Mouse (Mus musculus) olfactory bulb, adult 2 months (tissue): ENCODE results near the gene Ccndbp1. TPM values are rescaled to one million over a fixed set of nuclear protein-coding genes. Genes with fewer than 3 reads are reported as not detected.
"Not testable (repeated sequence)": the region's sequence is repeated elsewhere in the genome, so short reads cannot be mapped to it uniquely, and the experiment has no call there.

ENCODE experiments used
- H3K27ac ChIP-seq: fragments of 200-500 bp; 2 replicates; pipeline ENCODE4 v1.5.1; 2012; ENCODE audit warnings: low read depth, low read length; ENCODE audit not compliant: insufficient read depth
- H3K4me1 ChIP-seq: fragments of 200-500 bp; 2 replicates; pipeline ENCODE4 v1.6.1; 2012; ENCODE audit warnings: low read length; ENCODE audit not compliant: control insufficient read depth, insufficient read depth
- H3K4me3 ChIP-seq: fragments of 200-500 bp; 2 replicates; pipeline ENCODE4 v1.5.1; 2012; ENCODE audit warnings: mild to moderate bottlenecking, low read depth, low read length, moderate library complexity; ENCODE audit not compliant: insufficient read depth
- CTCF ChIP-seq: fragments of 200-500 bp; IDR thresholded peaks from 2 replicates; pipeline ENCODE4 v1.5.1; 2012; ENCODE audit warnings: low read depth, mild to moderate bottlenecking, low read length, moderate library complexity; ENCODE audit not compliant: insufficient read depth
- POLR2A ChIP-seq: fragments of 200-500 bp; IDR thresholded peaks from 2 replicates; pipeline ENCODE4 v1.6.1; 2012; ENCODE audit warnings: mild to moderate bottlenecking, low read depth, low read length, moderate library complexity; ENCODE audit not compliant: insufficient read depth
- WGBS: fragments of 180-500 bp; shearing (Covaris S2); methylation state at CpG from one replicate; pipeline ENCODE4 v1.1.7; 2018; 5-methylcytosine and 5-hydroxymethylcytosine counted together
- polyA plus RNA-seq: library from polyadenylated mRNA; stranded (reverse); fragments of >200 nt; gene quantifications from 2 replicates; pipeline ENCODE4 v1.2.4, GENCODE M21; 2012; ENCODE audit warnings: low replicate concordance; ENCODE audit not compliant: missing spikeins, insufficient read depth, insufficient read length

Ccndbp1 gene
- polyA plus RNA-seq, 1 experiment, result not detected

DNA sequence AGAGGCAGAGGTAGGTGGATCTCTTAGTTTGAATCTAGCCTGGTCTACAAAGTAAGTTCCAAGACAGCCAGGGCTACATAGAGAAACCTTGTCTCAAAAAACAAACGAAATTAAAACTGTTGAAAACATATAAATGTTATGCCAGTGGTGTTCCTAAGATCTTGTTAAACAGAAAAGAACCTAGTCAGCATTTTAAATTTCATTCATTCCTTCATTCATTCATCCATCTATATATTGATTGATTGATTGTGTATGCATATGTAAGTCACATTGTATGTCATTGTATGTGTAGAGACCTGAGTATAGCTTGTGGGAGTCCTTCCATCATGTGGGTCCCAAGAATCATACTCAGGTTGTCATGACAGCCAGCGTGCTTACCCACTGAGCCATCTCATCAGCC, 7.3 kb downstream of the Ccndbp1 start:
- H3K4me3 ChIP-seq, result no peak overlapping the region
- H3K27ac ChIP-seq, result no peak overlapping the region
- TF ChIP-seq POLR2A (no peak), CTCF (no peak)
- no peaks in the 10 kb centered on the region for H3K4me1 ChIP-seq
- 89% methylated on average over 2 of the region's 2 CpGs for WGBS

DNA sequence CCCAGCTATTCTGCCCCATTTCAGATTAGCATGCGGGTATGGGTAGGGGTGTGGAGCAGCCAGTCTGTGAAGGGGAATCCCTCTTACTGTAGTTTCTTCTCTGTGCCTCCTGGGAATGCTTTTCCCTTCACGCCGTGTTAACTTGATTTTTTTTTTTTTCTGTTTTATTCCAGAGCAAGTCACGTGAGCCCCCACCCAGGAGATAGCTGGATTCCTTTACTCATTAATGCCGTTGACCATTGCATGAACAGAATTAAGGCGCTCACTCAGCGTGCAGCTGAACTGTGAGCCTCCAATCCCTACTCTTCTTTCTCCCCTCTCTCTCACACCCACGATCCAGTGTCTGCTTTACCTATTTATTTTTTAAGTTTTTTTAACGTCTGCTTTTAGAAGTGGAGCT, 8.0 kb downstream of the Ccndbp1 start:
- 90% methylated on average over 9 of the region's 9 CpGs for WGBS

DNA sequence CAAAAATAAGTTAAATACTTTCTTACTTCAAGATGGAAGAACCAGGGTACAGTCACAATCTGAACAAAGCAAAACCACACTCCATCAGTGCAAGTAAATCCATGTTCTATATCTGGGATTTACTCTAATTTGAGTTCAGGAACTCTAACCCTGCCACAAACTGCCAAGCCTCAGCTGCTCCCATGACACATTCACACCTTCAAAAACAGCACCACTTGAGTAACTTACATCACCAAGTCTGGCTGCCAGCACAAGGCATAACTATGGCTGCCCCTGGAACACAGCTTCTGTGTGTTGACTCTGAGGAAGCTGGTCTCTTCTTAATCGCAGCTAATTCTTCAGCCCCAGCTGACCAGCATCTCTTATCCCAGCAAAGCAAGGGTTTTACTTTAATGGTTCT, 8.9 kb downstream of the Ccndbp1 start:
- TF ChIP-seq CTCF, result no peak
- no peak for TF ChIP-seq POLR2A
- H3K27ac ChIP-seq, result no peak overlapping the region
- 93% methylated on average over 1 of the region's 1 CpGs for WGBS
- no peaks in the 10 kb centered on the region for H3K4me1 ChIP-seq
- no peak overlapping the region for H3K4me3 ChIP-seq

More for the DNA sequence above, 8.0 kb downstream of the Ccndbp1 start:
- no peak overlapping the region for H3K4me3 ChIP-seq
- TF ChIP-seq CTCF (no peak), POLR2A (no peak)
- no peaks in the 10 kb centered on the region for H3K4me1 ChIP-seq
- H3K27ac ChIP-seq, result no peak overlapping the region

DNA sequence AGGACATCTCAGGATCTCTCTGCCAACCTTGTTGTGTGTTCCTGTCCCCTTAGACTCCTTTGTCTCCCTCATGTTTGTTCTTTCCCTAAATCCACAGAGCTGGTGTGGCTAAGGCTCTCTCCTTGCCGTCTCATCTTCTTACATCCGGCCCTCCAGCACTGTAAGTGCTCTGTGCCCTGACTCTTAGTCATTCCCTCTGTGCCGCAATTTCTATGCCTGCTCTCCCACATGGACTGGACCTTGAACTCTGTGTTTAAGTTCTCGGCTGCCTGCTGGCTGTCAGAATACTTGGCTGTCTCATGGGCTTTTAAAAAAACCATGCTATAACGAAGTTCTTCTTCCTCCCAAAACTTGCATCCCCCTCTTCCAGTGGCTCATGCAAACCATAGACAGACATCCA, 14.7 kb downstream of the Ccndbp1 start:
- H3K4me3 ChIP-seq, result no peak overlapping the region
- H3K27ac ChIP-seq, result no peak overlapping the region
- 71% methylated on average over 5 of the region's 5 CpGs for WGBS
- no peaks in the 10 kb centered on the region for H3K4me1 ChIP-seq
- no peak for TF ChIP-seq POLR2A
- no peak for TF ChIP-seq CTCF

DNA sequence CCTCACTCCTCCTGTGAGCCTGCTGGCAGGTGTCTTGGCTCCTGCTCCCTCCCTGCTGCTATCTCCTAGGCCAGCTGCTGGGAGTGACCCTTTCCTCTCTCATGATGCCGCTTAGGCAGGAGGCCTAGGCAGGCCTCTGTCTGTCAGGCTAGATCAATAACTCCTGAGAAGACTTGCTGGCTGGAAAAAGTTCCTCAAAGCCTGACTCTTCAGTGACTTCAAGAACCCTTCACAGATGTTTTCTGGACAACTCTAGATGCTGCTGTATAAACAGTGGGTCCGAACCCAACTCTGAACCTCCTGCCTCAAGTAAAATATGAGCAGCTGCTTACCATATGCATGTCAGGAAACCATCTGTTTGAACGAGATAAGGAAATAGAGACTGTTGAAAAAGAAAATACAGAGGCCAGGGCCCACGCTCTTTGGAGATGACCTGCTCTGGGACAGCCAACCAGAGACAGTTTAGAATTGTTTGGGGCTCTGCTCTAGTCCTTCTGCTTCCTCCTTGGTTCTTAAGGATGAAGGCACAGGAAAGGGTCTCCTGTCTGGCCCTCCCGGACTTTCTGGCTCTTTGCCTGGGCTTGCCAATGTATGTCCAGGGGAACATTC, 28.6 kb downstream of the Ccndbp1 start, which contains the start of gene Epb42:
Gene Epb42 (minus strand): TSS at position 340 of the 609 bp plus-strand sequence.
- Histone ChIP-seq H3K4me1 (no peaks in the 10 kb centered on the region), H3K4me3 (no peak within 1 kb of the TSS), H3K27ac (no peak within 1 kb of the TSS)
- no peak for TF ChIP-seq POLR2A
- TF ChIP-seq CTCF, result no peak
- 80% methylated on average over 5 of the region's 5 CpGs for WGBS

DNA sequence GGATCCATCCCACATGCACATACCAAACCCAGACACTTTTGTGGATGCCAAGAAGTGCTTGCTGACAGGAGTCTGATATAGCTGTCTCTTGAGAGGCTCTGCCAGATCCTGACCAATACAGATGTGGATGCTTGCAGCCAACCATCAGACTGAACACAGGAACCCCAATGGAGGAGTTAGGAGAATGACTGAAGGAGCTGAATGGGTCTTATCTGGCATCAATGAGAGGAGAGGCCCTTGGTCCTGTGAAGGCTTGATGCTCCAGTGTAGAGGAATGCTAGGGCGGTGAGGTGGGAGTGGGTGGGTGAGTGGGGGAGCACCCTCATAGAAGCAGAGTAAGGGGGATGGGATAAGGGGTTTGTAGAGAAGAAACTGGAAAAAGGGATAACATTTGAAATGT, 30.6 kb downstream of the Ccndbp1 start:
- H3K4me1 ChIP-seq, H3K4me3 ChIP-seq, H3K27ac ChIP-seq: not testable (repeated sequence)
- 100% methylated on average over 1 of the region's 1 CpGs for WGBS

DNA sequence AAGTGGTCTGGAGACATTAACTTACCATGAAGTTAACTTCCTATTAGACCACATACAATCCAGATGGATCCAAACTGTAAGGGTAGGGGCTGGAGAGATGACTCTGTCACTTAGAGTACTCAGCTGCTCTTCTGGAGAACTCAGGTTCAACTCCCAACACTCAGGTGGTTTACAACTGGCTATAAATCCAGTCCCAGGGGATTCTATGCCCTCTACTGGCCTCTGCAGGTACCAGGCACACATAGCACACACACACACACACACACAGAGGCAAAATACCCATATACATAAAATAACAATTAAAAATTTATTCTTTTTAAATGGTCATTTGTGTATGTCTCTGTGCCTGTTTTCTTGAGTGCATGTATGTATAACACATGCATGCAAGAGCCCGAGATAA, 31.2 kb downstream of the Ccndbp1 start:
- no peak for TF ChIP-seq CTCF
- TF ChIP-seq POLR2A, result no peak
- WGBS, result 100% methylated on average over 1 of the region's 1 CpGs
- Histone ChIP-seq H3K4me3 (no peak overlapping the region), H3K4me1 (no peaks in the 10 kb centered on the region), H3K27ac (no peak overlapping the region)

DNA sequence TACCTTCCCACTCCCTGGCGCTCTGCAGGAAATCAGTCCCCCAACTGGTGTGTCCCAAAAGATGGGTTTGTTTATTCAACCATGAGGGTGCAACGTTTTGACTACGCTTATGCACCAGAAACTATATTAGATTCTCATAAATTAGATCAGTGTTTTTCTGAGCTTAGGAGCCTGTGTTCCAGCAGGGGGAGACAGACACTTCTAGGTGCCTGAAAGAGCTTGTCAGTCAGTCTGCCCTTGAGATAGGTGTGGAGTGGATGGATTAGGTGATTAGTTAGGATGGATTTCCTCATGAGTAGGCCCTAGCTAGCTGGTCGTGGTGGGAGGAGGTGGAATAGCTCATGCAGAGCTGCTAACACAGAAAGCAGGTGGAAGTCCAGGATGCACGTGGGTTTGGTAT, 32.9 kb downstream of the Ccndbp1 start:
- WGBS, result 50% methylated on average over 5 of the region's 5 CpGs
- TF ChIP-seq POLR2A (no peak), CTCF (no peak)

DNA sequence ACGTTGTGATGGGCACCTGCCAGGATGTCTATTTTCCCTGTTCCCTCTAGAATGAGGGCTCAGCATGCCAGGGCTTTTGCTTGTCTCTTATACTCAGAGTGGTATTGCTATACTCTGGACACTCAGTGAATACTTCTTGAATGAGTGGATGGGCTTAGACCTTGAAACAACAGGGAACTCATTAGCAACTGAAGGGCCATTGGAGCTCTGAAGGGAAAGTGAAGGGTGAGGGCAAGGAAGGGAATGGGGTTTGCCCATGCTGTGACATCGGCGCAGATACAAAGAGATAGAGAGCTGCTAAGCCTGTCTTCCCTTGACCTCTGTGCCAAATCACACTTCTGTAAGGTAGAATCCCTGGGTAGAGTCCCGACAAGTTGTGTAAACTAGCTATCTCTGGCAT, 37.5 kb downstream of the Ccndbp1 start:
- 87% methylated on average over 4 of the region's 4 CpGs for WGBS
- no peak overlapping the region for H3K27ac ChIP-seq
- no peak overlapping the region for H3K4me3 ChIP-seq
- H3K4me1 ChIP-seq, result no peaks in the 10 kb centered on the region
- TF ChIP-seq CTCF (no peak), POLR2A (no peak)

More for the DNA sequence above, 32.9 kb downstream of the Ccndbp1 start:
- H3K4me3 ChIP-seq, result no peak overlapping the region
- no peak overlapping the region for H3K27ac ChIP-seq
- H3K4me1 ChIP-seq, result no peaks in the 10 kb centered on the region

DNA sequence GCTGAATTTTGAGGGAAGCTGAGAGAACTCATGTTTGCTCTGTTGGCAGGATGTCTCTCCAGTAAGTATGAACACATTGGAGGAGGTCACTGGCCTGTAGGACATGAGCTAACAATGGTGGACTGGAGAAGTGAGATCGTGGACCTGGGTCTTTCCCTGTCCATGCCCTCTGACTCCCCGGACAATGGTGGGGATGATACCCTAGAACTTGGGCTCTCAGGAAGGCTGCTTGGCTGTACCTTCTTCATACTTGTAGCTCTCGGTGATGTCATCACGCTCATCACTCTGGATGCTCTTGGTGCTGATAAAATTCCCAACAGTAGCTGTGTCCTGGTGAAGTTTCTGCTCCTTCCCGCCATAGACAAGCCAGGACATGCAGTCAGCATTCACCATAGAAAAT, 44.0 kb downstream of the Ccndbp1 start:
- Histone ChIP-seq H3K27ac (no peak overlapping the region), H3K4me3 (no peak overlapping the region), H3K4me1 (no peaks in the 10 kb centered on the region)
- WGBS, result 92% methylated on average over 5 of the region's 5 CpGs
- TF ChIP-seq POLR2A (no peak), CTCF (no peak)

DNA sequence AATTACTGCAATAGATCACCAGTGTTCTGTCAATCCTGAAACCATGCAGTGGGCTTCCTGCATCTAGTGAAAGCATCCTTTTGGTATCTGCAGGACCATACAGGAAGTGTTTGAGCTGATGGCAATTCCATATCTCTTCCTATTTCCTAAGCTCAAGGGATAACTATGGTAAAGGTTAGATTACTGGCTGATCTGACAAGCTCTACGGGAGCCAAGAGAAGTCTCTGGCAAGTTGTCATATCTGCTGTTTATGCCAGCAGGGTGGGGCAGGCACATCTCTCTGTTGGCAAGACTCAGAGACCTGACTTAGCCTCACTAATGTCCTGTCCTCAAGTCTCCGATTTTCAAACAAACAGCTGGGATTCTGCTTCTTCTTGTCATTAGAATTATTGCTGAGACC, 45.9 kb downstream of the Ccndbp1 start:
- Histone ChIP-seq H3K4me3 (no peak overlapping the region), H3K27ac (no peak overlapping the region), H3K4me1 (no peaks in the 10 kb centered on the region)
- no peak for TF ChIP-seq POLR2A
- no peak for TF ChIP-seq CTCF
- WGBS, result 61% methylated on average over 2 of the region's 2 CpGs
